Mouse (Mus musculus) ES-Bruce4 (cell line): Measurements from ENCODE around the gene Dner.

Experiments used
- CTCF ChIP-seq: IDR thresholded peaks from one replicate; pipeline ENCODE4 v1.8.1; 2011; ENCODE audit warnings: low read depth, low read length
- EP300 ChIP-seq: IDR thresholded peaks from 2 replicates; pipeline ENCODE4 v1.6.1; 2011; ENCODE audit warnings: low read depth, low read length; ENCODE audit not compliant: insufficient read depth
- POLR2A ChIP-seq: IDR thresholded peaks from one replicate; pipeline ENCODE4 v1.8.1; 2011; ENCODE audit warnings: low read length; ENCODE audit not compliant: insufficient read depth

- TF ChIP-seq CTCF (no peak), POLR2A (no peak), EP300 (no peak)
These were observed 267.7 kb downstream of the Dner start for GRCm38 (mm10) chr1:84428331-84428730.
